In genomic region chr15:30927632-30928031, GRCm38 (mm10) we compare ENCODE assay signal across 9 mouse cellular contexts.
A peak's percentile ranks its signal among the peaks of the same experiment; 100 is the strongest.
DNase-seq lines count a peak whose midpoint lies in the region; ATAC-seq and TF ChIP-seq lines count a peak whose summit lies in the region.
"Had no signal": no experiment of that assay in that cellular context is flagged by ENCODE, and none has a peak within 500 bp of the region (broad histone marks: within the 10 kb centered on the region; RNA-seq: fewer than 3 reads in every experiment).

No protein-coding gene starts in this region.

- H3K27ac ChIP-seq in hindbrain, postnatal 0 days: no peak overlapping the region
- H3K27ac ChIP-seq in hindbrain, embryonic 10.5 days: no peak overlapping the region
- H3K27ac ChIP-seq: embryonic facial prominence, embryonic 13.5 days; limb, embryonic 12.5 days had no signal

- DNase-seq in hindbrain, postnatal 0 days (ENCODE audit: low spot score): peak; percentile 46
- DNase-seq in hindbrain, embryonic 10.5 days (ENCODE audit: low spot score): no peak
- peak; percentile 24 for DNase-seq in urinary bladder, postnatal 14 days (ENCODE audit: low spot score)
- DNase-seq in urinary bladder, adult 2 months (ENCODE audit: low spot score): no peak
- DNase-seq in embryo, embryonic 9.5 days (ENCODE audit: extremely low spot score): peak; percentile 2
- DNase-seq in T-cell, adult 2 months (ENCODE audit: low spot score): no peak

- no peak overlapping the region for H3K4me3 ChIP-seq in hindbrain, postnatal 0 days (ENCODE audit: low read length)
- H3K4me3 ChIP-seq in hindbrain, embryonic 10.5 days: no peak overlapping the region
- H3K4me3 ChIP-seq: embryonic facial prominence, embryonic 13.5 days; limb, embryonic 12.5 days had no signal

- H3K4me2 ChIP-seq in hindbrain, postnatal 0 days (ENCODE audit: low read depth, low read length): no peak overlapping the region
- H3K4me2 ChIP-seq: embryonic facial prominence, embryonic 13.5 days; limb, embryonic 12.5 days had no signal

- no peak overlapping the region for H3K9ac ChIP-seq in hindbrain, postnatal 0 days (replicated peaks; ENCODE audit: low read length)
- H3K9ac ChIP-seq: embryonic facial prominence, embryonic 13.5 days; limb, embryonic 12.5 days had no signal

- H3K9me3 ChIP-seq in hindbrain, postnatal 0 days (ENCODE audit: low read length): no peaks in the 10 kb centered on the region
- no peaks in the 10 kb centered on the region for H3K9me3 ChIP-seq in hindbrain, embryonic 10.5 days
- H3K9me3 ChIP-seq: embryonic facial prominence, embryonic 13.5 days; limb, embryonic 12.5 days had no signal

- WGBS in hindbrain, postnatal 0 days: 56% methylated on average over 7 of the region's 7 CpGs
- WGBS in hindbrain, embryonic 10.5 days: 55% methylated on average over 7 of the region's 7 CpGs

- ATAC-seq in hindbrain, postnatal 0 days: no peak
- ATAC-seq in megakaryocyte progenitor cell, adult 5-6 weeks (replicated peaks; ENCODE audit: poor library complexity): peak; percentile 64; the same call in 1 of the 2 replicates

- H3K4me1 ChIP-seq in hindbrain, postnatal 0 days (ENCODE audit: insufficient read depth, low read length): no peaks in the 10 kb centered on the region
- no peaks in the 10 kb centered on the region for H3K4me1 ChIP-seq in hindbrain, embryonic 10.5 days (replicated peaks)
- H3K4me1 ChIP-seq: embryonic facial prominence, embryonic 13.5 days; limb, embryonic 12.5 days had no signal

- H3K27me3 ChIP-seq in hindbrain, postnatal 0 days (ENCODE audit: insufficient read depth, low read length): no peaks in the 10 kb centered on the region
- H3K27me3 ChIP-seq in hindbrain, embryonic 10.5 days (ENCODE audit: insufficient read depth, poor library complexity, severe bottlenecking): no peaks in the 10 kb centered on the region
- H3K27me3 ChIP-seq: embryonic facial prominence, embryonic 13.5 days; limb, embryonic 12.5 days had no signal

- TF ChIP-seq CTCF in hindbrain, postnatal 0 days (IDR thresholded peaks at IDR 0.05; ENCODE audit: low read depth): peak; percentile 70

- 0 out of 2 replicates have a peak, but pooled peaks cover under 1% of the 10 kb centered on the region for H3K36me3 ChIP-seq in hindbrain, postnatal 0 days (ENCODE audit: insufficient read depth, low read length)
- no peaks in the 10 kb centered on the region for H3K36me3 ChIP-seq in hindbrain, embryonic 10.5 days
- H3K36me3 ChIP-seq: embryonic facial prominence, embryonic 13.5 days; limb, embryonic 12.5 days had no signal

Comparison
In these comparisons a context has a peak if more than half of its experiments do, and no peak if none do; other contexts are left out.
1. DNase-seq: peak in hindbrain, postnatal 0 days (single experiment), urinary bladder, postnatal 14 days (single experiment) and embryo, embryonic 9.5 days (single experiment); none in hindbrain, embryonic 10.5 days (single experiment), urinary bladder, adult 2 months (single experiment) and T-cell, adult 2 months (single experiment).